Mouse (Mus musculus): ENCODE measurements around the gene Hepacam. TPM values are rescaled to one million over a fixed set of nuclear protein-coding genes. Genes with fewer than 3 reads are reported as not detected.

Hepacam gene
- polyA plus RNA-seq, 1 experiment from 2014 or later, result 0.07 TPM

DNA sequence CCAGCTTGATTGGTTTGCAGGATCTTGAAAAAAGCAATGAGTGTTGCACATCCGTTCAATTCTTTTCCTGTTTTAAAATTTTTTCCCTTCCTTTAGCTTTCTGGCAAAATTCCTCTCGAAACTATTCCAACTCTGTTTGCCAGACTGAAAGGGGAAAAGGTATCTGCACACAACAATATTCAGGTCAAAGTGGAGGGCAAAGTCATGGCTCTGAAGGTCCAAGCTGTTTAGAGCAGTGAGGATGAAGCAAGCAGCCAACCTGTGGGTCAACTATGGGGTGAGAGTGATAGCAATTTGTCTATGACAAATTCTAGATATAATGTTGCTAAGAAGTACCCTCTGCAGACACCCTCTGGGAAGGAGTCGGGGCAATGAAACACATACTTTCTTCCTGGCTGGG lies 47.5 kb downstream of the Hepacam start:
- no peak for ATAC-seq (replicated peaks; ENCODE audit: low FRiP score)
- H3K36me3 ChIP-seq (ENCODE audit: control insufficient read depth, insufficient read depth, low read length), result no peaks in the 10 kb centered on the region

DNA sequence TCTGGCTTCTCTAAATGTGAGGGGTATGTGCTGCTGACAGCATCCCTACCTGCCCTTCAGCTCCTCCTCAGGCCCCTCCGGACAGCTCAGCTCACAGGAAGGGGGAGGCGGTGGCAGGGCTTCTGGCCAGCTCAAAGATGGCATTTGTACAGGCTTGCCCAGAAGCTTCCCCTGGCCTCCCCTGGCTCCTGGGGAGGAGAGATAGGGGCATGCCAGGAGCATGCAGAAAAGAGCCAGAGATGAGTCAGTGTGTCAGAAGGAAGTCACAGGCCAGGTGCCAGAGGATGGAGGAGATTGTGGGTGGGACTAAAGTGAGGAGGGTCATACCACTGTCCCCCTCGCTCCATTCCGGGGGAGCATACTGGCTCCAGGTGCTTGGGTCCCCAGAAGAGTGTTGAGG lies 51.6 kb downstream of the Hepacam start:
- no peaks in the 10 kb centered on the region for H3K9me3 ChIP-seq (ENCODE audit: control insufficient read depth, low read length)
- no peak overlapping the region for H3K27ac ChIP-seq (ENCODE audit: low read depth, low read length)
- 92% methylated on average over 4 of the region's 4 CpGs for WGBS
- DNase-seq (ENCODE audit: low spot score) (no peak), ATAC-seq (replicated peaks; ENCODE audit: low FRiP score) (no peak)
- H3K36me3 ChIP-seq (ENCODE audit: control insufficient read depth, insufficient read depth, low read length), result no peaks in the 10 kb centered on the region
- H3K4me1 ChIP-seq (replicated peaks; ENCODE audit: control insufficient read depth, insufficient read depth, low read length), result 0 out of 2 replicates have a peak, but pooled peaks cover 2% of the 10 kb centered on the region
- no peak overlapping the region for H3K9ac ChIP-seq (ENCODE audit: low read length)
- no peak overlapping the region for H3K4me2 ChIP-seq (ENCODE audit: low read depth, low read length, severe bottlenecking)
- H3K27me3 ChIP-seq (ENCODE audit: control insufficient read depth, insufficient read depth, low read length), result peaks cover 4% of the 10 kb centered on the region; the same call in 1 of the 2 replicates
- H3K4me3 ChIP-seq (ENCODE audit: low read depth, low read length), result no peak overlapping the region

More for the DNA sequence above, 47.5 kb downstream of the Hepacam start:
- Histone ChIP-seq H3K27me3 (ENCODE audit: control insufficient read depth, insufficient read depth, low read length) (no peaks in the 10 kb centered on the region), H3K27ac (ENCODE audit: low read depth, low read length) (no peak overlapping the region), H3K4me2 (ENCODE audit: low read depth, low read length, severe bottlenecking) (no peak overlapping the region), H3K4me3 (ENCODE audit: low read depth, low read length) (no peak overlapping the region), H3K9ac (ENCODE audit: low read length) (no peak overlapping the region), H3K9me3 (ENCODE audit: control insufficient read depth, low read length) (no peaks in the 10 kb centered on the region), H3K4me1 (replicated peaks; ENCODE audit: control insufficient read depth, insufficient read depth, low read length) (no peaks in the 10 kb centered on the region)
- WGBS, result 90% methylated on average over 3 of the region's 3 CpGs
- DNase-seq (ENCODE audit: low spot score), result peak; percentile 6

DNA sequence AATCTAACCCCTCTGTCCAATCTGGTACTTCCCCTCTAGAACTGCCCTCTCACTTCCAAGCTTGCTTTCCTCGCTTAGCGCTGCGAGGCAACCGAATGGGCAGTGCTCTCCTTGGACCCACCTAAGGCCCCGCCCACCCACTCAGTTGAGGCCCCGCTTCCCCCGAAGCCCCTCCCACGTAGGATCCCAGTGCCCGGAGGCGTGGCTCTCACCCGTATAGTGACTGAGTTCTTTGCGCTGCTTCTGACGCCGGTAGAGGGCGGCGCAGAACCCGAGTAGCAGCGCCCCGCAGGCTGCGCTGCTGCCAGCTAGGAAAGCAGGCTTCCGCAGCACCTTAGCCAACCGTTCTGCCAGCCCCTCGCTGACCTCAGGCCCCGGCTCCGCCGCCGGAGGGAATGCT lies 53.5 kb downstream of the Hepacam start:
- no peaks in the 10 kb centered on the region for H3K9me3 ChIP-seq (ENCODE audit: control insufficient read depth, low read length)
- H3K4me2 ChIP-seq (ENCODE audit: low read depth, low read length, severe bottlenecking), result peak overlapping the region; percentile 39
- H3K4me3 ChIP-seq (ENCODE audit: low read depth, low read length), result peak overlapping the region; percentile 6; the same call in 1 of the 2 replicates
- peak; percentile 95 for DNase-seq (ENCODE audit: low spot score)
- peak; percentile 92 for ATAC-seq (replicated peaks; ENCODE audit: low FRiP score)
- peak overlapping the region; percentile 28; the same call in 1 of the 2 replicates for H3K9ac ChIP-seq (ENCODE audit: low read length)
- H3K4me1 ChIP-seq (replicated peaks; ENCODE audit: control insufficient read depth, insufficient read depth, low read length), result 0 out of 2 replicates have a peak, but pooled peaks cover 2% of the 10 kb centered on the region
- peaks cover 4% of the 10 kb centered on the region; the same call in 1 of the 2 replicates for H3K27me3 ChIP-seq (ENCODE audit: control insufficient read depth, insufficient read depth, low read length)
- WGBS, result under 1% methylated on average over 27 of the region's 27 CpGs
- H3K27ac ChIP-seq (ENCODE audit: low read depth, low read length), result no peak overlapping the region
- no peaks in the 10 kb centered on the region for H3K36me3 ChIP-seq (ENCODE audit: control insufficient read depth, insufficient read depth, low read length)

DNA sequence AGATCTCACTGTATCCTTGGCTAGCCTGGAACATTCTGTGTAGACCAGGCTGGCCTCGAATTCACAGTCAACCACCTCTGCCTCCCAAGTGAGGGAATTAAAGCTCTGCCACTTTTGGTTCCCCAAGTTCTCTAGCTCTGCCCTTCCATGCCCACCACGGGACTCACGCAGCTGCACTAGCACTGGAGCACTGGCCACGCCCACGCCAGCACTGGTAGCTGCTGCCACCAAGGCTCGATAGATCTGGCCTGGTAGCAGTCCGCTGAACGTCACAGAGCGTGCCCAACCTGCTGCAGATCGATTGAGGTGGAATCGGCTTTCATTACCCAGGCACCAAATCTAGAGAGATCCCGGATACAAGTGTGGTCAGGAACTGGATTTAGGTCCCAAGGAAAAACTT lies 54.1 kb downstream of the Hepacam start:
- Histone ChIP-seq H3K27me3 (ENCODE audit: control insufficient read depth, insufficient read depth, low read length) (peaks cover 4% of the 10 kb centered on the region; the same call in 1 of the 2 replicates), H3K4me3 (ENCODE audit: low read depth, low read length) (no peak overlapping the region), H3K9ac (ENCODE audit: low read length) (no peak overlapping the region), H3K4me2 (ENCODE audit: low read depth, low read length, severe bottlenecking) (peak overlapping the region; percentile 39; the same call in 1 of the 2 replicates), H3K27ac (ENCODE audit: low read depth, low read length) (no peak overlapping the region), H3K36me3 (ENCODE audit: control insufficient read depth, insufficient read depth, low read length) (no peaks in the 10 kb centered on the region), H3K4me1 (replicated peaks; ENCODE audit: control insufficient read depth, insufficient read depth, low read length) (0 out of 2 replicates have a peak, but pooled peaks cover 2% of the 10 kb centered on the region), H3K9me3 (ENCODE audit: control insufficient read depth, low read length) (no peaks in the 10 kb centered on the region)
- DNase-seq (ENCODE audit: low spot score) (no peak), ATAC-seq (replicated peaks; ENCODE audit: low FRiP score) (peak; percentile 53)
- WGBS, result 37% methylated on average over 12 of the region's 12 CpGs

DNA sequence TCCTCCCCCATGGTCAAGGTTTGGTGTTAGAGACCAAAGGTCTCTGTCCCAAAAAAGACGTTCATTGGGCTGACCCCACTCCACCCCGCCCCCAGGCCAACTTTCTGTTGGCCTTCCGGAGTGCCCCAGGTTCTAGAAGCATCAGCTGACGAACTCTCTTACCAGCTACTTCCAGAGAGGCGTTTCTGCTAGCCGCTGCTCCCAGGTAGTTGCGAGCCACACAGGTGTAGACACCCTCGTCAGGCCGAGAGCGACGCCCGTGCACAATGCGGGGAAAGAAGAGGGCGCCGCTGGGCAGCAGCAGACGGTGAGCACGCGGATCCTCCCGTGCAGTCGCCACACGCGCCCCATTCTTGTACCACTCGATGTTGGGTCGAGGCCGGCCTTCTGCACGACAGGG lies 62.2 kb downstream of the Hepacam start:
- Histone ChIP-seq H3K4me2 (ENCODE audit: low read depth, low read length, severe bottlenecking) (no peak overlapping the region), H3K27me3 (ENCODE audit: control insufficient read depth, insufficient read depth, low read length) (peaks cover 43% of the 10 kb centered on the region), H3K4me3 (ENCODE audit: low read depth, low read length) (no peak overlapping the region), H3K9ac (ENCODE audit: low read length) (no peak overlapping the region), H3K9me3 (ENCODE audit: control insufficient read depth, low read length) (no peaks in the 10 kb centered on the region), H3K4me1 (replicated peaks; ENCODE audit: control insufficient read depth, insufficient read depth, low read length) (peaks cover 13% of the 10 kb centered on the region), H3K27ac (ENCODE audit: low read depth, low read length) (no peak overlapping the region), H3K36me3 (ENCODE audit: control insufficient read depth, insufficient read depth, low read length) (no peaks in the 10 kb centered on the region)
- WGBS, result 50% methylated on average over 26 of the region's 26 CpGs
- no peak for ATAC-seq (replicated peaks; ENCODE audit: low FRiP score)
- DNase-seq (ENCODE audit: low spot score), result no peak

DNA sequence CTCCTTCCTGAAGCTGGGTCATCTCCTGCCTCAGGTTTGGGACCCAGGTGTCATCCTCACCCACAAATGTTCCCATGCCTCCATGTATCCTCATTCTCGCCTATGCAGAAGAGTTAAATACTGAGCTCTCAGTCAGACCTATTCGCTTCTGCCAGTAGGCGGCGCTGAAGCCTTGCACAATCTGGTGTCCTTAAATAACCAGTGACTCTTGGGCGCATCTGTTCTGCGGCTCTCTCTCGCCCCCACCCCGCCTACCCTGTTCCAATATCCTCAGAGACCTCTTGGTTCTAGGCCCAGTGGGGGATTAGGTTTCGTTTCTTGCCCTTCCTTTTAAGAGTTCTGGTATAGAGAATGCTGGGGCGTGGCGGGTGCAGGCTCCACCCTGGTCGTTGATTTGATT lies 63.4 kb downstream of the Hepacam start:
- Histone ChIP-seq H3K4me1 (replicated peaks; ENCODE audit: control insufficient read depth, insufficient read depth, low read length) (peaks cover 17% of the 10 kb centered on the region), H3K4me3 (ENCODE audit: low read depth, low read length) (no peak overlapping the region), H3K36me3 (ENCODE audit: control insufficient read depth, insufficient read depth, low read length) (no peaks in the 10 kb centered on the region), H3K4me2 (ENCODE audit: low read depth, low read length, severe bottlenecking) (no peak overlapping the region; the same call in 1 of the 2 replicates), H3K9ac (ENCODE audit: low read length) (no peak overlapping the region), H3K27me3 (ENCODE audit: control insufficient read depth, insufficient read depth, low read length) (peaks cover 54% of the 10 kb centered on the region), H3K27ac (ENCODE audit: low read depth, low read length) (no peak overlapping the region), H3K9me3 (ENCODE audit: control insufficient read depth, low read length) (no peaks in the 10 kb centered on the region)
- DNase-seq (ENCODE audit: low spot score) (peak; percentile 93), ATAC-seq (replicated peaks; ENCODE audit: low FRiP score) (peak; percentile 65)
- 1% methylated on average over 12 of the region's 12 CpGs for WGBS

DNA sequence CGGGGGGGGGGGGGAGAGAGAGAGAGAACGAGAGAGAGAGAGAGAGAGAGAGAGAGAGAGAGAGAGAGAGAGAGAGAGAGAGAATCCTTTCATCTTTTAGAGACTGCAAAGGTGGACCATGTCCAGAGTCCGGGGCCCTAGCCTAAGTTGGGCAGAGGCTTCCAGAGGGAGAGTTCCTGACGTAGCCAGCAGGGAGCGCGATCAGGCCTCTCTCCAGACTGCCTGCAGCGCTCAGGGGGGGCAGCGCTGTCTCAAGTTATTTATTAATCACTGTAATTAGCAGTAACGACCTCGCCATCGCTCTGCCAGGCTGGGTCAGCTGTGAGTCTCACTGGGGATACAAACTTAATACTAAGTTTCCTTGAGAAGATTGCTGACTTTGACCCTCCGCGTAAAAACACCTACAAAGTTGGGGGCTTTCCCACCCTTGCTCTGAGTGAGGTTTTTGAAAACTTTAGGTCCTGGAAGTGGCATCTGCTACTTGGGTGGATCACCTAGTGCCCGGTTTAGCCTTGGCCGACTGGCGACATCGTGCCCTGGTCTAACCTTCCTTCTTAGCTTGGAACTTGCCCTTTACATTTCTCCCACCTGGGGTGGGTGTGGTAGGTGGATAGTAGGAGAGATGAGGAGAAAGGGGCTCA lies 65.0 kb downstream of the Hepacam start:
- ATAC-seq (replicated peaks; ENCODE audit: low FRiP score) (peak; percentile 71), DNase-seq (ENCODE audit: low spot score) (peak; percentile 82)
- Histone ChIP-seq H3K27me3 (ENCODE audit: control insufficient read depth, insufficient read depth, low read length) (peaks cover 59% of the 10 kb centered on the region), H3K4me1 (replicated peaks; ENCODE audit: control insufficient read depth, insufficient read depth, low read length) (peaks cover 17% of the 10 kb centered on the region), H3K27ac (ENCODE audit: low read depth, low read length) (no peak overlapping the region), H3K4me3 (ENCODE audit: low read depth, low read length) (peak overlapping the region; percentile 40), H3K9me3 (ENCODE audit: control insufficient read depth, low read length) (no peaks in the 10 kb centered on the region), H3K4me2 (ENCODE audit: low read depth, low read length, severe bottlenecking) (peak overlapping the region; percentile 74), H3K36me3 (ENCODE audit: control insufficient read depth, insufficient read depth, low read length) (no peaks in the 10 kb centered on the region), H3K9ac (ENCODE audit: low read length) (peak overlapping the region; percentile 46; the same call in 1 of the 2 replicates)
- WGBS, result 1% methylated on average over 16 of the region's 17 CpGs

DNA sequence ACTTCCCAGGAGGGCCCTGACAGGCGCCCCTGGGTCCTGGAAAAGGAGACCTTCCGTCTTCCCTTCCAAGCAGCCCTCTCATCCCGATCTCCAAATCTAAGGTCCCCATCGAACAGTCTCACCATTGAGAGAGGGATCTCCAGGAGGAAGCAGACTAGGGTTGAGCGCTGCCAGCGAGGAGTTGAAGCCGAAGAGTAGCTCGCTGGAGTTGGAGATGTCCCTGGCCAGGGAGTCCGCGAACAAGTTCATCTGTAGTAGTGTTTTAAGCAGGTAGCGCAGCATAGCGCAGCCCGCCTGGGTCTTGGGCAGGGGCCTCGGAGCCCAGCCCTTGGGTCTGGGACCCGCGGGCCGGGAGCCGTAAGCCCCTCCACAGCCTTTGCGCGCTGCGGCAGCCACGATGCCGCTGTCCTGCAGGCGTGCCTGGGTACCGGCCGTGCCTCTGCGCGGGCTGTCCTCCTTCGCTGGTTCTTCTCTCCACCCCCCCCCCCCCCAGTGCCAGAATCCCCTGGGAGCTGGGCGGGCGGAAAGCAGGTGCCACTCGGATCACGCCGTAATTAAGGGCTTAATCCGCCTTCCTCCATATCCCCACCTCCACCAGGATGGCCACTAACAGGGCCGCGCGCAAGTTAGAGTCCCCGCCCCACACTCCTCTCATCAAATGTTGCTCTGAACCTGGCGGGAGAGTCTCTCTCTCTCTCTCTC lies 65.7 kb downstream of the Hepacam start, which contains the start of gene Robo3:
Robo3 (minus strand) TSS at position 527 of the 702 bp plus-strand sequence.
- ATAC-seq (replicated peaks; ENCODE audit: low FRiP score), result peak; percentile 59
- H3K27ac ChIP-seq (ENCODE audit: low read depth, low read length), result no peak within 1 kb of the TSS

More for the DNA sequence above, 65.7 kb downstream of the Hepacam start, which contains the start of gene Robo3:
- Histone ChIP-seq H3K27me3 (ENCODE audit: control insufficient read depth, insufficient read depth, low read length) (peaks cover 59% of the 10 kb centered on the region), H3K9me3 (ENCODE audit: control insufficient read depth, low read length) (no peaks in the 10 kb centered on the region), H3K4me3 (ENCODE audit: low read depth, low read length) (peak within 1 kb of the TSS; percentile 40), H3K36me3 (ENCODE audit: control insufficient read depth, insufficient read depth, low read length) (no peaks in the 10 kb centered on the region), H3K9ac (ENCODE audit: low read length) (peak within 1 kb of the TSS; percentile 46), H3K4me2 (ENCODE audit: low read depth, low read length, severe bottlenecking) (peak within 1 kb of the TSS; percentile 74), H3K4me1 (replicated peaks; ENCODE audit: control insufficient read depth, insufficient read depth, low read length) (peaks cover 17% of the 10 kb centered on the region)
- WGBS, result under 1% methylated on average over 34 of the region's 40 CpGs
- DNase-seq (ENCODE audit: low spot score), result peak; percentile 72

All from forebrain, embryonic 11.5 days (tissue).